Mouse (Mus musculus) kidney, postnatal 0 days (tissue): ENCODE data around the gene Hat1. TPM values are rescaled to one million over a fixed set of nuclear protein-coding genes. Genes with fewer than 3 reads are reported as not detected.
A peak's percentile ranks its signal among the peaks of the same experiment; 100 is the strongest.

ENCODE experiments used
- ATAC-seq: fragments of 200-750 bp; cut with Nextera tagmentation; replicated peaks from 2 replicates; pipeline ENCODE4 v1.8.0; 2017; ENCODE audit warnings: low read depth, moderate number of reproducible peaks, moderate TSS enrichment, moderate library complexity; ENCODE audit not compliant: low FRiP score
- DNase-seq: peaks from one replicate; pipeline ENCODE4 v3.0.0-alpha.2; 2016; ENCODE audit warnings: low spot score
- H3K27ac ChIP-seq: fragments of 300-500 bp; sonication (generic); 2 replicates; pipeline ENCODE4 v1.5.1; 2014; ENCODE audit warnings: mild to moderate bottlenecking
- H3K27me3 ChIP-seq: fragments of 300-500 bp; sonication (generic); 2 replicates; pipeline ENCODE4 v1.6.1; 2014; ENCODE audit warnings: low read length, mixed read lengths; ENCODE audit not compliant: insufficient read depth
- H3K36me3 ChIP-seq: fragments of 300-500 bp; sonication (generic); 2 replicates; pipeline ENCODE4 v1.6.1; 2014; ENCODE audit warnings: low read length, mixed read lengths; ENCODE audit not compliant: insufficient read depth
- H3K4me1 ChIP-seq: fragments of 300-500 bp; sonication (generic); replicated peaks from 2 replicates; pipeline ENCODE4 v1.6.1; 2014; ENCODE audit warnings: antibody characterized with exemption, low read length, mixed read lengths; ENCODE audit not compliant: insufficient read depth
- H3K4me2 ChIP-seq: fragments of 300-500 bp; sonication (generic); 2 replicates; pipeline ENCODE4 v1.6.1; 2014; ENCODE audit warnings: mild to moderate bottlenecking, low read length, moderate library complexity, mixed read lengths
- H3K4me3 ChIP-seq: fragments of 300-500 bp; sonication (generic); replicated peaks from 2 replicates; pipeline ENCODE4 v1.5.1; 2014; ENCODE audit warnings: low read depth, low read length
- H3K9ac ChIP-seq: fragments of 300-500 bp; sonication (generic); 2 replicates; pipeline ENCODE4 v1.6.1; 2014; ENCODE audit warnings: low read depth, low read length
- H3K9me3 ChIP-seq: fragments of 300-500 bp; sonication (generic); replicated peaks from 2 replicates; pipeline ENCODE4 v1.6.1; 2016; ENCODE audit warnings: low read length, inconsistent platforms, mixed read lengths
- CTCF ChIP-seq: IDR thresholded peaks from 2 replicates; pipeline ENCODE4 v1.5.1; 2016; ENCODE audit warnings: antibody characterized with exemption, low read depth, mild to moderate bottlenecking, moderate library complexity
- WGBS: fragments of 180-500 bp; shearing (Covaris S2); extraction: QIAGEN DNeasy Blood & Tissue Kit; methylation state at CpG from one replicate; pipeline ENCODE4 v1.1.7; 2014; 5-methylcytosine and 5-hydroxymethylcytosine counted together
- polyA plus RNA-seq: library from polyadenylated mRNA; unstranded; fragments of >200 nt; fragmentation: Nextera tagmentation; extraction: Ambion mirVana; gene quantifications from 2 replicates; pipeline ENCODE4 v1.2.1, GENCODE M21; 2015

Hat1 gene
- polyA plus RNA-seq, 1 experiment from 2014 or later = 85.9 TPM

GRCm38 (mm10) chr2:71453917-71454260 is 65.1 kb downstream of the Hat1 start:
- Histone ChIP-seq H3K27me3 (no peaks in the 10 kb centered on the region), H3K9me3 (no peaks in the 10 kb centered on the region), H3K4me3 (peak overlapping the region; percentile 61), H3K36me3 (no peaks in the 10 kb centered on the region), H3K27ac (no peak overlapping the region), H3K4me1 (0 out of 2 replicates have a peak, but pooled peaks cover 2% of the 10 kb centered on the region), H3K4me2 (peak overlapping the region; percentile 66), H3K9ac (peak overlapping the region; percentile 43; the same call in 1 of the 2 replicates)
- ATAC-seq = no peak
- no peak for TF ChIP-seq CTCF
- 43% methylated on average over 4 of the region's 4 CpGs for WGBS
- DNase-seq = no peak

- 78% methylated on average over 13 of the region's 13 CpGs for WGBS
- Histone ChIP-seq H3K27ac (no peak overlapping the region), H3K27me3 (no peaks in the 10 kb centered on the region)
Measured at GRCm38 (mm10) chr2:71458624-71459023, 69.9 kb downstream of the Hat1 start.

GRCm38 (mm10) chr2:71459659-71460058 is 70.9 kb downstream of the Hat1 start:
- no peaks in the 10 kb centered on the region for H3K4me1 ChIP-seq
- no peaks in the 10 kb centered on the region for H3K9me3 ChIP-seq
- no peak overlapping the region for H3K9ac ChIP-seq
- no peak for TF ChIP-seq CTCF
- 100% methylated on average over 1 of the region's 1 CpGs for WGBS
- H3K4me2 ChIP-seq = no peak overlapping the region
- no peak overlapping the region for H3K4me3 ChIP-seq
- H3K27ac ChIP-seq = no peak overlapping the region
- DNase-seq (no peak), ATAC-seq (no peak)
- H3K27me3 ChIP-seq = no peaks in the 10 kb centered on the region
- H3K36me3 ChIP-seq = no peaks in the 10 kb centered on the region

More at GRCm38 (mm10) chr2:71458624-71459023, 69.9 kb downstream of the Hat1 start:
- no peak for TF ChIP-seq CTCF
- H3K9me3 ChIP-seq = no peaks in the 10 kb centered on the region
- no peak overlapping the region for H3K9ac ChIP-seq
- H3K4me2 ChIP-seq = no peak overlapping the region
- ATAC-seq = no peak
- DNase-seq = no peak
- H3K36me3 ChIP-seq = no peaks in the 10 kb centered on the region
- H3K4me1 ChIP-seq = 0 out of 2 replicates have a peak, but pooled peaks cover 2% of the 10 kb centered on the region
- no peak overlapping the region for H3K4me3 ChIP-seq

GRCm38 (mm10) chr2:71461139-71461538 is 72.4 kb downstream of the Hat1 start:
- Histone ChIP-seq H3K27ac (no peak overlapping the region), H3K4me2 (no peak overlapping the region), H3K9me3 (no peaks in the 10 kb centered on the region), H3K36me3 (no peaks in the 10 kb centered on the region), H3K9ac (no peak overlapping the region), H3K4me1 (no peaks in the 10 kb centered on the region), H3K27me3 (no peaks in the 10 kb centered on the region), H3K4me3 (no peak overlapping the region)
- 80% methylated on average over 6 of the region's 6 CpGs for WGBS
- ATAC-seq (no peak), DNase-seq (no peak)
- no peak for TF ChIP-seq CTCF

- Histone ChIP-seq H3K4me3 (no peak overlapping the region), H3K4me2 (no peak overlapping the region), H3K27me3 (no peaks in the 10 kb centered on the region), H3K9ac (no peak overlapping the region), H3K4me1 (no peaks in the 10 kb centered on the region), H3K36me3 (no peaks in the 10 kb centered on the region), H3K27ac (no peak overlapping the region), H3K9me3 (no peaks in the 10 kb centered on the region)
- DNase-seq (no peak), ATAC-seq (no peak)
- WGBS = 76% methylated on average over 7 of the region's 7 CpGs
- TF ChIP-seq CTCF = no peak
Measured at GRCm38 (mm10) chr2:71461589-71461988, 72.8 kb downstream of the Hat1 start.

- Histone ChIP-seq H3K4me2 (no peak overlapping the region), H3K27ac (no peak overlapping the region), H3K4me3 (no peak overlapping the region), H3K4me1 (no peaks in the 10 kb centered on the region), H3K9ac (no peak overlapping the region), H3K36me3 (no peaks in the 10 kb centered on the region), H3K9me3 (no peaks in the 10 kb centered on the region), H3K27me3 (no peaks in the 10 kb centered on the region)
- no peak for TF ChIP-seq CTCF
- no peak for DNase-seq
- ATAC-seq = no peak
- 85% methylated on average over 4 of the region's 4 CpGs for WGBS
Measured at GRCm38 (mm10) chr2:71462066-71462465, 73.3 kb downstream of the Hat1 start.

GRCm38 (mm10) chr2:71462553-71462952 is 73.8 kb downstream of the Hat1 start:
- Histone ChIP-seq H3K36me3 (no peaks in the 10 kb centered on the region), H3K27me3 (no peaks in the 10 kb centered on the region), H3K4me1 (no peaks in the 10 kb centered on the region), H3K4me2 (no peak overlapping the region), H3K27ac (no peak overlapping the region), H3K4me3 (no peak overlapping the region), H3K9me3 (no peaks in the 10 kb centered on the region), H3K9ac (no peak overlapping the region)
- ATAC-seq (no peak), DNase-seq (no peak)
- no peak for TF ChIP-seq CTCF
- 73% methylated on average over 3 of the region's 3 CpGs for WGBS
